Mouse (Mus musculus) urinary bladder, postnatal 14 days (tissue): ENCODE results near the gene Pax7.
A peak's percentile ranks its signal among the peaks of the same experiment; 100 is the strongest.

Experiments
- DNase-seq: peaks from one replicate; pipeline ENCODE4 v3.0.0; 2021; ENCODE audit warnings: low spot score

Pax7 gene

DNA sequence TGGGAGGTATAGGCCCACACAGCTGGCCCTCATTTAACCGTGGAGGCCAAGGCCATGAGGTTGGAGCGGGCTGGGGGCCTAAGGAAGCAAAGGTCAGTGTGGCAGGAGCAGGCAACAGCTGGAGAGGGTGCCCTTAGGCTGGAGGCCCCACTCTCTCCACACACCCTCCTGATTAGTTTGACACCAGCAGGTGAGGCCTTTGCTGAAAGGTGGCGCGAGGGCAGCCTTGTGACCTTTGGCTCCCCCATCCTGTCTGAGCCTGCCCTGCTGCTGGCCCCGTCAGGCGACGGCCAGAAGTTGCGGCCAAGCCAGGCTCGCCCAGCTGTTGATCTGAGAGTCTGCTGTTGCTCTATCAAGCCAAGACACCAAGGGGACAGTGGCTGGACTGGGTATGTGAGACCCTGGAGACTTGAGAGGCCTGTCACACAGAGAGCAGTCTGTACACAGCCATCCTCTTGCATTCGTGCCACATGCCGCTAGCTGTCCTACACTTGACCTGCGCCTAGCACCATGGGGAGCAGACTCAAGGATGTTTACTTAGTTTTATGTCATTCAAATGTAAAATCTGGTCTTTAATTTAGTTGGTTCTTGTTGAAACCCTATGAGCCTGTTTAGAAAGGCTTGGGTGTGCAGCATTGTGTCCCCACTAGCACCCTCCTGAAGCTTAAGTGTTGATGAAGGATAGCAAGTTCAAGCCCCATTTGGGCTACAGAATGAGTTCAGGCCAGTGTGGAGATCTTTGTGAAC is 86.0 kb downstream of the Pax7 start:
- DNase-seq, result no peak

DNA sequence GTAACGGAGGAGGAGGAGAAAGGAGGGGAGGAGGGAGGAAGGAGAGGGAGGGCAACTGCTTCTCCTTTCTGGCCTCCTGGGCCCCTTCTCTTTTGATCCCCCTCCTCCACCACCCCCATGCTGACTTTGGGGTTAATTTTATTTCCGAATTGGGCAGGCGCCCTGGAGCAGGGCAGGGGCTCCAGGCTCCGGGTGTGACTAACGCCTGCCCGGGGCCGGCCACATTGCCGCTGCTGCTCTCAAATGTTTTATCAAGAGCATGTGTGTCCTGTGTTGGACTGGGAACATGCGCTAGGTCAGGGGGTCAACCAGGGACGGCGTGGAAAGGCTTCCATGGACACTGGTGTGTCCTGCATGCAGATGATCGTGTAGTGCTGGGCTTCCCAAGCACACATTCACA is 87.2 kb downstream of the Pax7 start:
- no peak for DNase-seq

GRCm38 (mm10) chr4:139744765-139745395 is 88.4 kb downstream of the Pax7 start:
- DNase-seq, result no peak

DNA sequence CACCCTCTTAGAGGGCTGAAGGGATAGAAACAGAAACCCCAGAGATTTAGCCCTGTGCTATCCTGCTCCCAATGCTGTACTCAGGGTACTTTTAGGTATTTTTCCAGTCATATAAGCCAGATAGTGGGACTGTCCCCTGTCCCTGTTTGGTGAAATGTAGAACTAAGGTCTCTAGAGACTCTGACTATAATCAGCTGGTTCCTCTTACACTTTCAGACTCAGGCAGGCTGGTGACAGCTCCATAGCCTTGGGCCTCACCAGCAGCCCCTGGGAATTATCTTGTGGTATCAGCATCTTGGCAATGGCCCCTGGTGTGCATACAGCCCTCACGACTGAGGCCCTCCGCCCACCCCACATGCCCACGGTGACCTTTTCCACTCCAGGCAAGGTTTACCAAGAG is 89.7 kb downstream of the Pax7 start:
- DNase-seq, result no peak

DNA sequence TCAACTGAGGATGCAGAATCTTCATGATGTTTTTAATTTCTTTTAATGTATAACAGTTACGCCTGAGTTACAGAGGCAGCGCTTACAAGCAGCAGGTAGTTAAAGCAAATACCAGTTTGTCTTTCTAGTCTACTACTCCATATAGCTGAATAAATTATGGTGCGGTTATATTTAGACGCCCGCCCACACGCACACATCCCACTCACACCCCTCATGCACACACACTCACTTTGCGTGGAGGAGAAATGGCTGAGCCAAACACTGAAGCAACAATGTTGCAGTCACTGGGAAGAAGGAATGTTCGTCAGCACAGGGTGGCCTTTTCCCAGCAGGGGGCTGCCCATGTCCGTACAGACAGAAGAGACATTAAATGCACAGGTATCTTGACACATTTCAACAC is 96.3 kb downstream of the Pax7 start:
- DNase-seq, result no peak

DNA sequence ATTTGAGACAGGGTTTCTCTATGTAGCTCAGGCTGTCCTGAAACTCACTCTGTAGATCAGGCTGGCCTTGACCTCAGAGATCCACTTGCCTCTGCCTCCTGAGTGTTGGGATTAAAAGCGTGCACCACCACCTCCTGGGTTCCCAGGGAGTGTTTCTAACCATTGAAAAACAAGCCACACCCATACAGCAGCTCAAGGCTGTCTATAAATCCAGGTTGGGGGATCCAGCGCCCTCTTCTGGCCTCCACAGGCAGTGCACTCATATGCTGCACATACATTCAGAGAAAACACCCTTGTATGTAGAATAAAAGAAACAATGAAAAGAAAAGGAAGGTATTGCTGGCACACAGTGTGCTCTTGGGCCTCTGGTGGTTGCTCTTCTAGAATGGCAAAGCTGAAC is 106.2 kb downstream of the Pax7 start:
- no peak for DNase-seq

DNA sequence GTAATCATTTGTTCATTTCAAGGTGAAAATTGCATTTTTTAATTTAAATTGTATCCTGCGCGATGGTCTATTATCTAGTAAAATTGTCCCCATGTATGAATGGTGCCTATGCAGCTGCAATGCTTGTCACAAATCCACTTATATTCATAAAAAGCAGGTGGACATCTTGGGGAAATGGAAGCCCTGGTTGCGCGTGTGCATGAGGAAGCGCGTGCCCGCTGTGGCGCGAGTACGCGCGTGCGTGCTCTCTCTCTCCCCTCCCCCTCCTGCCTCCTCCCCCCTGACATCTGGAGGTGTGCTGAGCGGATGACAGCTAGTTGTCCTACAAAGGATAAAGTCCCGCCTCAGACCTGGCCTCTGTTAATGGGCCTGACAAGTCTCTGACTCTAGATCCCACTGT is 107.9 kb downstream of the Pax7 start:
- no peak for DNase-seq

GRCm38 (mm10) chr4:139724296-139724695 is 109.0 kb downstream of the Pax7 start:
- no peak for DNase-seq

GRCm38 (mm10) chr4:139718978-139719377 is 114.3 kb downstream of the Pax7 start:
- no peak for DNase-seq

- DNase-seq, result peak; percentile 67
Measured at GRCm38 (mm10) chr4:139716477-139717169, 116.7 kb downstream of the Pax7 start.

- no peak for DNase-seq
Measured at GRCm38 (mm10) chr4:139715241-139715932, 117.9 kb downstream of the Pax7 start.

DNA sequence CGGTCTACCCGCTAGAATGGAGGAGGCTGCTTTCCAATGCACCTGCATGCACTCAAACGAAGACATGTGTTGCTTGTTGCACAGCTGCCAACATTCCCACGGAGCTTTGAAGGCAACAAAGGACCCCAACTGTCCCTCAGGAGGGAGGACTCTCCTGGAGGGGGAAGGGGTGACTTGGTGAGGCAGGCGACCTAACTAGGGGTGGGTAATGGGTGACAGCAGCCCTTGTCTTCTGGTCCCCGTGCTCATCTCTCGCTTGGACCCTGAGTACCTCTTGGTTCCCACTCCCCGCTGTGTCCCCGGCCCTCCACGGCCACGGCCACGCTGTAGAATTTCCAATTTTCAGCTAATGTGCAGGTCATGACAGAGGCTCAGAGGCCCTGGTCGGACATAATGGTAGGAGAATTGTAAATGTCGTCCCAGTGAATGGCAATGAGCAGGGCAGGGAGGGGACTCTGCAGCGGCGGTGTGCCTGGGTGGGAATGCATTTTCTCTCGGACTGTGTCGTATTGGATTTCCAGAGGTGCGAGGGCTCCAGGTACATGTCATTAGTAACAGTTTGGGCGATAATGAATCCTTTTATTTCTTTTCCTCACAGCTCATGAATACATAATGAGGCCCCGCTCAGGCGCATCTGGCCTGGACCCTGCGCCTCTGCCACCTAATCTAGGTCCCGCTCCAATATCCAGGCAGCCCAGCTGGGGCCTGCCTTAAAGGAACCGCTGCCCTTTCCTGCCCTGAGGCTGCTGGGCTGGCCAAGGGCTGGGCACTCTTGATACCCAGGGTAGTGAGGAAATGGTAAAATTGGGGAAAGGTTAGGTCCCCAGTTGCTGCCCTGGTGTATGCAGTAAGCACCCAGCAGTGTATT is 122.6 kb downstream of the Pax7 start:
- DNase-seq, result no peak

DNA sequence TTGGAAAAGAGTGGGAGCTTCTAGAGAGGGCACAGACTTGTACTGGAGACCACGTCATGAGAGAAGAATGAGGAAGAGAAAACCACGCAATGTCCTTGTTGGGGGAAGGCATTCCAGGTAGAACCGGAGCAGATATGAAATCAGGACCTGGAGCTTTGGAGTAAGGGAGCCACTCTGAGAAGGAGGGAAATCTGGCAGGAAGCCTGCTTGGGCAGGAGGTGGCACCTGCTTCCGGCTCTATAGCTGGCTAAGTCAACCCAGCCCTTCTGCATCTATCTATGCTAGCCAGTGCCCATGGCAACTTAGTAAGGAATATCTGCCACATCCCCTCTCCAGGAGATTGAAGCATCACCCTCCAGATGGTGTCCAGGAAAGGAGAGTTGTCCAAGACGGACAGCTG is 127.3 kb downstream of the Pax7 start:
- no peak for DNase-seq

DNA sequence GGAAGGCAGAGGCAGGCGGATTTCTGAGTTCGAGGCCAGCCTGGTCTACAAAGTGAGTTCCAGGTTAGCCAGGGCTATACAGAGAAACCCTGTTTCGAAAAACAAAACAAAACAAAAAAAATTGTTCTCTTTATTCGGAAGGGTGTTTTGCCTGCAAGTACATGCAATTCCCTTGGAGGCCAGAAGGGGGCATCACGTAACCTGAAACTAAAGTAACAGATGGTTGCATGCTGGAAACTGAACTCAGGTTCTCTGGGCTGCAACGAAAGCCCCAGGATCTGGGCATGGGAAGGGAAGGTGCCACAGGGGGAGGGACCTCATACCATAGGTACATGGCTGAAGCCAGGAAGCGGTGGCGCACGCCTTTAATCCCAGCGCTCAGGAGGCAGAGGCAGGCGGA is 129.9 kb downstream of the Pax7 start:
- DNase-seq, result no peak

DNA sequence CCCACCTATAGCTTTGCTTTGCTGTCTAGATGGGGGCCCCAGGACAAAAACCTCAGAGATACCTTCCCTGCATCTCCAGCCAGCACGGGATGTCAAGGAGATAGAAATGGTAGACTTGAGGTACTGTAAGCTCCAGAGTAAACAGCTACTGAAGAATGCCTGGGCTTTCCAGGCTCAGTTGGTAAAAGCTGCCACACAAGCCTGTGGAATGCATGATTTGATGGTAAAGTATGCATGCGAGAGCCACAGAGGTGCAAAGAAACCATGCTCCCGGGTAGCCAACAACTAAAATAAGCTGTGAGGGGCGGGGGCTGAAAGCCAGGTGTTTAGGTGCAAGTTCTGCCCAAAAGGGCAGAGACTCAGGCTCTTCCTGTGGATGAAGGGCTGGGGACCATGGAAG is 130.4 kb downstream of the Pax7 start:
- no peak for DNase-seq

- no peak for DNase-seq
Measured at GRCm38 (mm10) chr4:139698602-139699001, 134.7 kb downstream of the Pax7 start.

DNA sequence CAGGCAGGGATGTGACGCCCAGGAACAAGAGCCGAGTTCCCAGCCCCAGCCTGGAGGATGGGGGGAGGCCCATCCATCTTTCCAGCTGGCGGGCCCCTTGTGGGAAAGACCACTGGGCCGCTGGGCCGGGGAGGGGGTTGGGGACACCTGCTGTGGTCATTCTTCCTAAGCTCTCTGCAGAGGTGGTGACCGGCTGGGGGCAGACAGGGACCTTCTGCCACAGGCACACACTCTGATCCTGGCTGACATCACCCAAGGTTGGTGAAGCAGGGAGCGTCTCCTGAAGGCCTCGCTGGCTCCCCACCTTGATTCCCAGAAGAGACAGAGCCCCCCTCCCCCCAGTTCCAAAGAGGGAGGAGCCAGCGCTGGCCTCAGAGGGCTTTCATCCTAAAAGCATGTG is 135.6 kb downstream of the Pax7 start:
- DNase-seq, result no peak

DNA sequence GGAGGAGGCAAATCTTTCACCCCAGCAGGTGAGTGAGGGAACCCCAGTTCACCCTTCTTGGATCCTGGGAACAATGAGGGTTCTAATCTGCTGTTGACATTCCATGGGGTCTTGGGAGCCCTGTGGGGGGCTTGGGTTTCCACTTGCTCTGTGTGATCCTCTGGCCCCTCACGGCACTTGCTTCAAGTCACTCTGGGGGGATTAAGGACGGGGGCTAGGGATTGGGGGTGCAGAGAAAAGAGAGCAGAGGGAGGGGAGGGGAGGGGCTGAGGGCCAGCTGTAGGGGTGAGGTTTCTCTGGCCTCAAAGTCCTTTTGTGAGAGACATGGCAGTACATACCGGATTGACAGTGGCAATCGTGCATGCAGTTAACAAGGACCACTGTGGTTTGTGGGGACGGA is 140.0 kb downstream of the Pax7 start:
- no peak for DNase-seq

- no peak for DNase-seq
Measured at GRCm38 (mm10) chr4:139689627-139690269, 143.6 kb downstream of the Pax7 start.

DNA sequence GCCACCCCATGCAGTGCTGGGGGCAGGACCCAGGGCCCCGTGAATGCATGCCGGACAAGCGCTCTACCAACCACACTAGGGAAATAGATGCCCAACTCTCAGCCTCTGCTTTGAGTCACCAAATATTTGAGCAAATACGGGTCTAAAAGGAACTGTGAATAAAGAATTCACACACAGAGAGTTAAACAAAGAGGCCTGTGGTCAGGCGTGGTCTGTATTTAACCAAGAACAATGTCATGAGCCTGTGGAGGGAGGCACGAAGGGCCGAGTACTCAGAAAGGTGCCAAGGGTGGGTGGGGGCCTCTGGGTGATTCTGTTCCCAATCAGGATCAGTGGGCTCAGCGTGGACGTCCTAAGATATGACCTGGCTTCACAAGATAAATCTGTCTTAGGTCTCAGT is 145.3 kb downstream of the Pax7 start:
- DNase-seq, result no peak
